Mouse (Mus musculus): ENCODE results near the gene Pde2a.

Pde2a gene

DNA sequence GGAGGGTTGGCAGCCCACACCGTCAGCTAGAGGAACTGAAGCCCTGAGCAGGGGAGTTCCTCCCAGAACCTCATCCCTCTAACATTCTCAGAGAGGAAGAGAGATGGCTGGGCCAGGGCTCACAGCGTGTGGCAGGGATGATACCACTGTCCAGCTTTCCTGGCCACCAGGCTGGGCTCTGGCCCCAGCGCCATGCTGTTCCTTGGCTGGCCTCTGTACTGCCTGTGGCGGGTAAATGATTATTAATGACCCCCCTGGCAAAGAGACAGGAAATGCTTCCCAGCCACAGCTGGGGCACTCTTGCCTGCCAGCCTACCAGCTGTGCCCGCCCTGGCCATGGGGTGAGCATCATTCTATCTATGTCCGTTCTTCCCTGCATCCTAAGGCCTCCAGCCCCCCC is 33.6 kb downstream of the Pde2a start:
- DNase-seq = no peak

- no peak for DNase-seq
Observed at GRCm38 (mm10) chr7:101456318-101456717, 34.8 kb downstream of the Pde2a start.

- no peak for DNase-seq
Observed at GRCm38 (mm10) chr7:101456789-101457188, 35.3 kb downstream of the Pde2a start.

- no peak for DNase-seq
Observed at GRCm38 (mm10) chr7:101457283-101457682, 35.8 kb downstream of the Pde2a start.

DNA sequence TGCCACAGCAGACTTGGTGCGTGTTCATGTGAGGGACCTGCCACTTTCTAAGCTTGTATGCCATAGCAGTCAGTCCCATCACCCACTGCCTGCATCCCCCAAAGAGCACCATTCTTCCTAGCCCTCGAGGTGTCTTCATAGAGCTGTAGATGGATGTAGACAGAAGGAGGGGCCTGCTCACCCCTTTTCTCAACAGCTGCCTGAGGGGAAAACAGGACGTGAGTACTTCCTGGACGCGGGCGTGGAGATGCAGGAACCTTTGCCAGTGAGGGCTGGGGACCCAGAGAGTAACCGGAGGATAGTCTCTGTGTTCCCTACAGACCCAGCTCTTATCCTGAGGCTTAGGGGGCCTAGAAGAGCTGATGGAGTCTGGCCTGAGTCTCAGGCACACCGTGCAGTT is 36.3 kb downstream of the Pde2a start:
- no peak for DNase-seq

GRCm38 (mm10) chr7:101458278-101458781 is 36.8 kb downstream of the Pde2a start:
- DNase-seq = no peak

GRCm38 (mm10) chr7:101459305-101459813 is 37.9 kb downstream of the Pde2a start:
- DNase-seq = no peak

DNA sequence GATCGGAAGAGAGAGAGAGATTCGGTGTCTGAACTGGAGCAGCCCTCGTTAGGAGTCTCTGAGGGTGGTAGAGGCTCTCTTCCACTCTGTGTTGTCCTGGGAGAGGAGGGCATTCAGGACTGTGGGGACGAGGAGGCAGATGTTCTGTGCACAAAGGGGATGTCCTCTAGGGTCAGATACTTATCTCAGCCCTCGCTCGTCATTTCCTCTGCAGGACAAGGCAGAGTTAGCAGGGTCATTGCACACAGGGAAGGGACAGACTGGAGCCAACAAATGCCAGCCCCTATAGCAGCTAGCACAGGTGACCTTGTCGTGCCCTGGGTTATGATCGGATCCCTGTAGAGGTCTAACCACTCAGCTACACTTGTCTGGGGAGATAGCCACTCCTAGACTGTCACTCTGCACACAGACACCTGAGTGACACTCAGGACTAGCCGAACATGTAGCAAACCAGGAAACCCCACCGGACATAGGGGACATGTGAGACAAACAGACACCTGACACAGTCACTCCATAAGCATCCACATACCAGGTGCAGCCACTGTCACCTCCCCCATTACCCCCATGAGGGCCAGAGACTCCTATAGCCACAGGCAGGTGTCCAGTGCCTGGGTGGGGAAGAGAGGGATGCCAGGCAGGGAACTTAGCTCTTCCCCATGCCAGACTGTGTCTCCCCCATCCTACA is 38.6 kb downstream of the Pde2a start:
- DNase-seq = no peak

DNA sequence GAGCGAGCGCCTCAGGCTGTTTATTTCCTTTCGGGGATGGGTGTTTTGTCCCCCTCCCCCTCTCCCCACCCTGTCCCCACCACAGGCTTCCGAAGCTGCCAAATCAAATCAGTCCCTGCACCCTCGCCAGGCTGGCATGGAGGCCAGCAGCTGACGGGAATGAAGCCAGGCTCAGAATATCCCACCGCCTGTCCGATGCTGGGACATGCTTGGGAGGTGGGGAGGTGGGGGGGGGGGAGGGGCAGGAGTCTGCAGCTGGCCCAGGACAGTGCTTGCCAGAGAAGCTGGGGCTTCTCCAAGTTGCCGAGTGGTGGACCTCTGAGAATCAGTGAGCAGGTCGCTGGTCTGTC is 39.1 kb downstream of the Pde2a start:
- no peak for DNase-seq

DNA sequence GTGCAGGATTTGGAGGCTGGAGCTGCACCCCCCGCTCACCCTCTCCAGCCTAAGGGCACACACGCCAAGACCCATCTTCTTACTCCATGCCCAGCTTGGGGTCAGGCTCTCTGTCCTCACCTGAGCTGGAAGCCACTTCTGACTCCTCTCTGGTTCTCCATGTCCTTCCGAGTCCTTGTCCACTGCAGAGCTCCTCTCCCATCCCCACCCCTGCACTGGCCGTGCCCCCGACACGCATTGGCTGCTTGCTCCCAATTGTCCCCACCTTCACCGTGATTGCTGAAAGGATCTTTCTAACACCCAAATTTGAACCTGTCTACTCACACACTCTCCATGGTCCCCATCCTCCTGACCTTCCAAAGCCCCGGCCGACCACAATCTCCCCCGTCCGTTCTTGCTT is 40.1 kb downstream of the Pde2a start:
- DNase-seq = no peak

DNA sequence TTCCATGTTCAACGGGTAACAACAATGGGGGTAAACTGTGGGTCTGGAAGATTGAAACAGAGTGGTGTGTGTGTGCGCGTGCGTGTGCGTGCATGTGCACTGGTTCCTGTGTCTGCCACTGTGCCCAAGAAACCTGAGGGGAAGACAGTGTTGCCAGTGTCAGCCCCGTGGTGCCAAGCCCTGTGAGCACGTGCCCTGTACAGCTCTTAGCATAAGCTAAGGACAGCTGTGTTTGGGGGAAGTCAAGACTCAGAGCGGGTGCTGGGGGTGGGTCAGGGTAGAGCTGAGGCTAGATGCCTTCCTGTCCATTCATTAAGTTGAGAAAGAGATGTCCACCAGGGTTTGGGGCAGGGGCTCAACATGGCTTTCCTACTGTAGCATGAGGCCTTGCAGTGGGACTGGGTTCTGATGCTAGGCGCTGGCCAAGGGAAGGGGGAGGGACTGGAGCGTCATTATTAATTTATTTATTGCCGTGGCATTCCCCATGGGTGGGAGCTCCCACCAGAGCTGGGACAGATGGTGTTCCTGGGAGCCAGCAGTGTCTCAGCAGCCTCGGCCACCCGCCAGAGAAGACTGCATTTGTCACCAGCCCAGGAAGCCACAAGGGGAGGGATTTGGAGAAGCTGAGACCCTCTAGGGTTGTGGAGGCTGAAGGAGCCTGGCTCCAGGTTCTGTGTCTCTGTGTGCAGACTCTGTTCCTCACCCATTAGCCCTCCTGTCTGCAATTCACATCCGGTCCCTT is 41.0 kb downstream of the Pde2a start:
- no peak for DNase-seq

GRCm38 (mm10) chr7:101463665-101464271 is 42.3 kb downstream of the Pde2a start:
- no peak for DNase-seq

DNA sequence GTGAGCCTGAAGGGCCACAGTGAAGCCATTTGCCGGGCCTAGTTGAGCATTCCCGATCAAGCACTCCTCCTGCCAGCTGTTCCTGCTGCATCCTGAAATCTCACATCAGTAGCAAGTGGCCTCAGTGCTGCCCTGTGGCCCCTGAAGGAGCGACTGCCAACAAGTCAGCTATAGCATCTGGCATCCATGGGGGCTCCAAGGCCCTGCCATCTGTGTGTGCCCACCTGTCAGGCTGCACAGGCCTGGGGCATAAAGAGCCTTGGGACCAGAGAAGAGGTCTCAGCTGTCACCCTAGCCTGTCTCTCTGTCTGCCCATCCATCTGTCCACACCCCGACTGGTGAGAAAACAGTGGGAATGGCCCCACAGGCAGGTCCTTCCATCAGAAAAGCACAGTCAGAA is 43.4 kb downstream of the Pde2a start:
- DNase-seq = no peak

DNA sequence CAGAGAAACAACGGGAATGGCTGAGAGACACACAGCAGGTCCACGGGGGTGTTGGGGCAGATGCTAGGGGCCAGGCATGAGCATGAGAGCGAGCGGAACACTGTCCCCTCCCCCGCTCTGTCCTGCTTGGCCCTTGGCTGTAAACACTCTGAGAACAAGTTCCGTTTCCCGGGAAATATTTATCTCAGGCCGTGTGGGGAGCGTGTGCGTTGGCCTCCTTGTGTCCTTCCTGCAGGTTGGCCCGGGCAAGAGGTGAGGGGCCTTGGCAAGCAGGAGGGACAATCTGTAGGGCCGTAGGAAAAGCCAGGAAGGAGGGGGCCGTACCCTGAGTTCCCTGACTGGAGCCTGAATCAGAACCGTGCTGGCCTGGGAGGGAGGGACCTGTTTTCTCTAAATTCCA is 43.9 kb downstream of the Pde2a start:
- DNase-seq = peak; percentile 43

DNA sequence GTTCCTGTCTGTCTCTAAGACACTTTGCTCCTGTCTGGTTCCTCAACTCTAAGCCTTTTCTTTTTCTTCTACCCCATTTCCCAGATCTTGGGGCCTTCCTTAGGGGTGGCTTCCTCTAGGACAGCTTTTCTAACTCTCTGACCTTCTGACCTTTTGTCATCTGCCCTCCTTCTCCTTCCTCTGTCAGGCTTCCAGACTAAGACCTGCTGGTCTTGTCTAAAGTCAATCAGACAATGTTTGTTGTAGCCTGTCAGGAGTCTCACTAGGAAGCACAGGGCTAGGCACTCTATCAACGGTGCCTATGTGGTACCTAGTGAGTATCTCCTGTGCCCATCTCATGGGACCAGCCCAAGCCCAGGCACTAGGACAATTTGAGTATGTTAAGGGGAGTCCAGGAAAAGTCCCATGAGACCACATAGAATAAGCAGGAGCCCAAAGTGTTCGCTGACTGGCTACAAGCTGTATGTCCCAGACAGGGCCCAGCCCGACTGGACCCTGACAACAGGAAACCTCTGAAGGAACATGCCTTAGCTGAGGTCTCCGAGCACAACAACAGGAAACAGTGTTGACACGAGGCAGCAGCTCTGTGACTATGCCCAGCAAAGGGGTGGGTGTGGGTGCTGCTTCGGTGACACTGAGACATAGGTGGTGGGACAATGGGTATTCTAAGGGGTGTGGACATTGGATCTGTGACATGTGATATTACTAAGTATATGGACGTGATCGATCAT is 44.5 kb downstream of the Pde2a start:
- no peak for DNase-seq

DNA sequence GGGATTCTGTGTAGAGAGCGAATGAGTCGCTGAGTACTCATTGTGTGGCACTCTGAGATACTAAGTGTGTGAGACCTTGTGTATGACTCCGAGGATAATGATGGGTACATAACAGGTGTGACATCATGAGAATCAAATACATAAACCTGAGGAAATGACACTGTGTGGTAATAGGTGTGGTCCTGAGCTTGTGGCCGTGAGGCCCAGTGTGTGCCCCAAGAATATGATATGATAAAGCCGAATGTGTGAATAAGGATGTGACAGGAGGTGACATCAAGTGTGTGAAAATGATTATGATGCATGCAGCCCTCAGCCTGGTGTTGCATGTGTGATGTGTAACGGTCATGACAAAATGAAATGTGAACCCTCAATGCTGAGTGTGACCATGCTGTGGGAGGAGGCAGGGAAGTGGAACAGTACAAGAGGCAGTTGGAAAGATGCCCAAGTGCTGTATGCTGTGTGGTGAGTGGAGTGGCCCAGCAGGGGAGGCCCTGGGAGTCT is 45.1 kb downstream of the Pde2a start:
- no peak for DNase-seq

- no peak for DNase-seq
Observed at GRCm38 (mm10) chr7:101471423-101471822, 49.9 kb downstream of the Pde2a start.

GRCm38 (mm10) chr7:101471968-101472480 is 50.5 kb downstream of the Pde2a start:
- DNase-seq = no peak

DNA sequence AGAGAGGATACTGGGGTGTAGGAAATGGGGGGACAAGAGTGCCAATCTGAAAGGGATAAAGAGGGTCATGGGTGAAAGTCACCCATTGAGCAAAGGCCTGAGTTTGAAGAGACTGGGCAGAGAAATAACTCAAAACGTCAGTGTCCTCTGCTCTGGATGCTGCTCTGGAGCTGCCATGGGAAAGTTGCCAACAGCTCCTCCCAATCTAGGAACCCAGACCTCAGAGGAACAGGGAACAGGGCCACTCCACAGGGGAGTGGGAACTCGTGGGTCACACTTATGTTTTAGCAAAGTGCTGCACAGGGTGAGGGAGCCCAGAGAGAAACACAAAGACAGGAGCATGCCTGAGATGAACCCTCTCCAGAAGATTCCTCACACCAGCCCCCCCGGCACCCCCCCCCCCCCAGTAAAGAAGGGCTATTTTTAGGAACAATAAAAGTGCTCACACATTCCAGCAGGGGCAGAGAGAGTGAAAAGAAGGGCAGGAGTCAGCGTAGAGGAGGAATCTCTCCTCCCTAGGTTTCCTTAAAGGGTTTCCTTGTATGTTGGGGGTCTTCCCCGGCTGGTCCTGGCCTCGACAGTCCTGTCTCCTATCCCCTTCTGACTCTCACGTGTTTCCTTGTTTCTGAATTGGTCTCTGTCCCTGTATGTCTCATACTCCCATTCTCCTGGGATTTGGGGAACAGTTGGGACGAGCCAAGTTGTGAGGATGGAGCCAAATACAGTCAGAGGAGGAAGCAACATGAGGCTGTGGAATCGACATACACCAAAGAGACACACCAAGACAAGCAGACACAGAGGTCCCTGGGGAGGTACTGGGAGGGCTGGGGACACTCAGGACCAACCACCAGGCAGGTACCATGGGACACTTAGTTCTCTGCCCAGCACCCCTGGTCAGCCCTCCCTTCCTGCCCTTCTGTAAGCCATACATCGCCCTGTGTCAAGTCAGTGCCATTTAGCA is 51.4 kb downstream of the Pde2a start:
- no peak for DNase-seq

GRCm38 (mm10) chr7:101474399-101474811 is 52.9 kb downstream of the Pde2a start:
- no peak for DNase-seq

GRCm38 (mm10) chr7:101476028-101476427 is 54.5 kb downstream of the Pde2a start:
- DNase-seq = no peak
